Mouse (Mus musculus): ENCODE measurements around the gene Ddx39b. TPM values are rescaled to one million over a fixed set of nuclear protein-coding genes. Genes with fewer than 3 reads are reported as not detected.
A peak's percentile ranks its signal among the peaks of the same experiment; 100 is the strongest.

Ddx39b gene
- polyA plus RNA-seq, 1 experiment from 2014 or later, result 466 TPM

DNA sequence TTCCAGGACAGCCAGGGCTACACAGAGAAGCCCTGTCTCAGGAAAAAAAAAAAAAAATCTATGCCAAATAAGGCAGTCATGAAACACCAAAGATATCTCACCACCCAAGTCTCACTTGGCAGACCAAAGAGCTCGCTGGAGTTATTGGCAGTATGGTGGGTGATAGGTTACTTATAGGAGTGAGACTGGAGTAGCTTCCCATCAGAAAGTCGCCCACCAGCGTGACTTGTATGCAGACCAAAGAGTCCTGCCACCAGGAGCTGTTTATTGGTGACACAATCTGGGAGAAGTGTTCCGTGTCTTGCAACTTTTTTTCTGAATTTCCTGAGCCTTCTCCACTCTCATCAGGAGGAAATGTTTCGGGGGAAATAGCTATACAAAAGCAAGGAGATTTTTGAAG lies 1.8 kb upstream of the Ddx39b start:
- Histone ChIP-seq H3K36me3 (ENCODE audit: control insufficient read depth, insufficient read depth) (peaks cover 11% of the 10 kb centered on the region), H3K27me3 (replicated peaks; ENCODE audit: control insufficient read depth, insufficient read depth, low read length) (no peaks in the 10 kb centered on the region), H3K4me1 (replicated peaks; ENCODE audit: control insufficient read depth, insufficient read depth, low read length) (peaks cover 41% of the 10 kb centered on the region), H3K4me3 (replicated peaks; ENCODE audit: low read length) (no peak overlapping the region), H3K4me2 (ENCODE audit: low read length) (no peak overlapping the region), H3K9ac (replicated peaks; ENCODE audit: low read depth, low read length) (no peak overlapping the region), H3K27ac (ENCODE audit: low read length) (no peak overlapping the region), H3K9me3 (ENCODE audit: control insufficient read depth, low read length) (no peaks in the 10 kb centered on the region)
- no peak for ATAC-seq
- WGBS, result 85% methylated on average over 5 of the region's 5 CpGs

DNA sequence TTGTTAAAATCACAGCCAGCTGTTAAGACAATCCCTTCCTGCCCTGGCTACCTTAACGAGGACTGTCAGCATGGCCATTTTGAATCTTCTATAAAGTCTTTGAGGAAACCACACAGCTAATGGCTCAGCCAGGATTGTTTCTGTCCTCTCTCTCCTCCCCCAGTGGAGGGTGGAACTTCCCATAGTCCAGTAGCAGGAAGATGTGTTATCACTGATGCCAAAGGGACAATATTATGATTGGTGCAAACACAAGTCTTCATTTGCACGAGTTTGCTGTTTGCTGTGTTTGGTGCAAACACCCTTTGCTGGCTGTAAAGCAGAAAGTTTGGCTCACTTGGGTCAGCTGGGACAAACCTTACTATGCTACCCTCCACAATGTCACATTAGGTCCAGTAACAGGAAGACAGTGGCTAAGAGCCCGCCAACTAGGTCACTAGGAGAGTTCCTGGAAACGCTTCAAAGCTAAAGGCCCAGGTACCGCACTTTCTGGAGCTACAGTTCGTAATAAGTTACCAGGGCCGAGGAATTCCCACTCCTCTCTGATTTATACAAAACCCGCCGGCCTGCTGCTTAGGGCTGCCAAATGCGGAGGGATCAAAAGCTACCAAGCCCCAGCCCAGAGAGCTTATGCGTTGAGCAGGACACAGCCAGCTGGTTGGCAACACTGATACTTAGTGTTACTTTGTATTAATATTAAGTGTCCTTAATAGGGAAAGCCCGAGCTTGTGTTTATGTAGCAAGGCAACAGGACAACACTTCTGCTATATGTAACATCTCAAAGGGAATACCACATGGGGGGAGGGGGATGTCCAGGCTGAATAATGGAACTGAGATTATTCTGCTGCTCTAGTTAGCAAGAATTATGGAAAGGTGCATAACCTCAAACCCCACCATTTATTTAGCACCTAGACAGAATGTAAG lies 902 bp upstream of the Ddx39b start:
- ATAC-seq, result peak; percentile 0
- Histone ChIP-seq H3K4me3 (replicated peaks; ENCODE audit: low read length) (peak overlapping the region; percentile 96), H3K36me3 (ENCODE audit: control insufficient read depth, insufficient read depth) (peaks cover 16% of the 10 kb centered on the region), H3K27ac (ENCODE audit: low read length) (peak overlapping the region; percentile 98), H3K9me3 (ENCODE audit: control insufficient read depth, low read length) (no peaks in the 10 kb centered on the region), H3K4me1 (replicated peaks; ENCODE audit: control insufficient read depth, insufficient read depth, low read length) (peaks cover 44% of the 10 kb centered on the region), H3K9ac (replicated peaks; ENCODE audit: low read depth, low read length) (peak overlapping the region; percentile 100), H3K27me3 (replicated peaks; ENCODE audit: control insufficient read depth, insufficient read depth, low read length) (no peaks in the 10 kb centered on the region), H3K4me2 (ENCODE audit: low read length) (peak overlapping the region; percentile 81)
- WGBS, result 22% methylated on average over 12 of the region's 12 CpGs

DNA sequence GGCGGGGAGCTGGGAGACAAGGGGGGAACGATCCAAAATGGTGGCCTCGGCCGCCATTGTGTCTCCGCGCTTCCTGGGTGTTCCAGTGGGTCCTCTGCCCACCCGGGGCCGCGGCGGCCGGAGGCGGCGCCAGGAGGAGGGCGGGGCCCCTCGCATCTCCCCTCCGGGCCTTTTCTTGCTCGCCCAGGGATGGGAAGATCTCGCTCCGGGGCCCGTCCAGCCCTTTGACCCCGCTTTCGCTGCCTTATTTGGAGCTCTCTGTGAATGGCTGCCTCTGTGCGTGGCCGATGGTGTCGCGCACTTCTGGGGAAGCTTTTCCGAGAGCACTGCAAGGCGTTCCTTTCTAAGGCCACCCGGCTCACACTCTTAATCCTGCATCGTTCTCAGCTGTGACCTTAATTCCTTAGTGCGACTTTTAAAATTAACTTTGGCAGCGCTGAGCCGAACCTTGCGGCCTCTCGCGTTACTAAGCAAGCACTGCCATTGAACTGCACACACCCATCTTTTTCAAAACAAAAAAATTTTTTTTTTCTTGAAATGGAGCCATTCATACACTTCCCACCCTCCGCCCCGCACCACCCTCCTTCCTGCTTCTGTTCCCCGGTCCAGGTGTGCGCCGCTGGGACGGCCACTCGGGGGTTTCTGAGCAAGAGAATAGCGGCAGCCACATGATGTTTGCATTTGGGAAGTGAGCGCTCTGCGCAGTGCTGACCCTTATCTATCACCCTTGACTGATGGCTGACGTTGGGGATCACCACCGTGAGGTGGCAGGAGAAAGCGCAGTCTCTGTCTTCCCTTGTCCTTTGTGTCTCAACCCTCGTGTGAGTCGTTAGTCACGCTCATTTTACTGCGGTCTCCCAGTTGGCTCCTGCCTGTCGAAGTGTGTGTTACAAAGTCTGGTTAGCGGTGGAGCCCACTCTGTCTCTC lies 732 bp downstream of the Ddx39b start:
- peak overlapping the region; percentile 98 for H3K27ac ChIP-seq (ENCODE audit: low read length)
- peak overlapping the region; percentile 81 for H3K4me2 ChIP-seq (ENCODE audit: low read length)
- no peaks in the 10 kb centered on the region for H3K27me3 ChIP-seq (replicated peaks; ENCODE audit: control insufficient read depth, insufficient read depth, low read length)
- H3K9ac ChIP-seq (replicated peaks; ENCODE audit: low read depth, low read length), result peak overlapping the region; percentile 100
- WGBS, result under 1% methylated on average over 51 of the region's 55 CpGs
- peak overlapping the region; percentile 96 for H3K4me3 ChIP-seq (replicated peaks; ENCODE audit: low read length)
- H3K9me3 ChIP-seq (ENCODE audit: control insufficient read depth, low read length), result no peaks in the 10 kb centered on the region
- H3K4me1 ChIP-seq (replicated peaks; ENCODE audit: control insufficient read depth, insufficient read depth, low read length), result peaks cover 46% of the 10 kb centered on the region
- ATAC-seq, result peak; percentile 22
- peaks cover 31% of the 10 kb centered on the region for H3K36me3 ChIP-seq (ENCODE audit: control insufficient read depth, insufficient read depth)

DNA sequence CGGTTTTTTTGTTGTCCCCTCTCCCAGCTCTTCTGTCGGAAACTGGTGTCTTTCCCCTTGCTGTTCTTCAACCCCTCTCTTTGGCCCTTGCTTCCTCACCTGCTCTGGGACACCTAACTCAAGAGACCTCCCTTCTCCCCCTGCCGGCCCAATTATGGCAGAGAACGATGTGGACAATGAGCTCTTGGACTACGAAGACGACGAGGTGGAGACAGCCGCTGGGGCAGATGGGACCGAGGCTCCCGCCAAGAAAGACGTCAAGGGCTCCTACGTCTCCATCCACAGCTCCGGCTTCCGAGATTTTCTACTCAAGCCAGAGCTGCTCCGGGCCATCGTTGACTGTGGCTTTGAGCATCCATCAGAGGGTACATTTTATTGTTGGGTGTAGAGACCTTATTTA lies 1.5 kb downstream of the Ddx39b start:
- WGBS, result 2% methylated on average over 16 of the region's 16 CpGs
- Histone ChIP-seq H3K27me3 (replicated peaks; ENCODE audit: control insufficient read depth, insufficient read depth, low read length) (no peaks in the 10 kb centered on the region), H3K36me3 (ENCODE audit: control insufficient read depth, insufficient read depth) (peaks cover 39% of the 10 kb centered on the region), H3K9ac (replicated peaks; ENCODE audit: low read depth, low read length) (peak overlapping the region; percentile 100), H3K4me3 (replicated peaks; ENCODE audit: low read length) (peak overlapping the region; percentile 96), H3K4me1 (replicated peaks; ENCODE audit: control insufficient read depth, insufficient read depth, low read length) (peaks cover 43% of the 10 kb centered on the region), H3K9me3 (ENCODE audit: control insufficient read depth, low read length) (no peaks in the 10 kb centered on the region), H3K27ac (ENCODE audit: low read length) (peak overlapping the region; percentile 98), H3K4me2 (ENCODE audit: low read length) (peak overlapping the region; percentile 81)
- no peak for ATAC-seq

DNA sequence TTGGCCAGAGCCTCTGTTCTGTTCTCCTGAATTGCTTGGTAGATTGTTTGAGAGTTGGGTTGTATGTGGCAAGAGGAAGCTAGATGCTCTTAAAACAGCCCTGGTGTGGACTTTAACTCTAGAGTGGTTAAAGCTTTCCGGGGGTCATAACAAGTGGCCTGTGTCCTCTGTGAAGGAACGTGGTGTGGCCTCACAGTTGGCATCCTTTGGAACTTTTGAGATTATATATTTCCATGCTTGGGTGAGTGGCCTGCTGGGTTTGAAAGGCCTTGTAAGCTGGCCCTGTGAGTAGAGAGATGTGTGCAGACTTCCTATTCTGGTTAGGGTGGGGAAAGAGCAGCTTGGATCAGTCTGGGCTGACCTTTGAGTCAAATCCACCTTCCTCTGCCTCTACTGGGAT lies 3.5 kb downstream of the Ddx39b start:
- H3K9ac ChIP-seq (replicated peaks; ENCODE audit: low read depth, low read length), result peak overlapping the region; percentile 100
- H3K4me2 ChIP-seq (ENCODE audit: low read length), result peak overlapping the region; percentile 81
- H3K36me3 ChIP-seq (ENCODE audit: control insufficient read depth, insufficient read depth), result peaks cover 57% of the 10 kb centered on the region
- H3K9me3 ChIP-seq (ENCODE audit: control insufficient read depth, low read length), result no peaks in the 10 kb centered on the region
- WGBS, result 62% methylated on average over 2 of the region's 2 CpGs
- no peak overlapping the region for H3K27ac ChIP-seq (ENCODE audit: low read length)
- no peaks in the 10 kb centered on the region for H3K27me3 ChIP-seq (replicated peaks; ENCODE audit: control insufficient read depth, insufficient read depth, low read length)
- peaks cover 43% of the 10 kb centered on the region for H3K4me1 ChIP-seq (replicated peaks; ENCODE audit: control insufficient read depth, insufficient read depth, low read length)
- H3K4me3 ChIP-seq (replicated peaks; ENCODE audit: low read length), result peak overlapping the region; percentile 96; the same call in 1 of the 2 replicates
- no peak for ATAC-seq

DNA sequence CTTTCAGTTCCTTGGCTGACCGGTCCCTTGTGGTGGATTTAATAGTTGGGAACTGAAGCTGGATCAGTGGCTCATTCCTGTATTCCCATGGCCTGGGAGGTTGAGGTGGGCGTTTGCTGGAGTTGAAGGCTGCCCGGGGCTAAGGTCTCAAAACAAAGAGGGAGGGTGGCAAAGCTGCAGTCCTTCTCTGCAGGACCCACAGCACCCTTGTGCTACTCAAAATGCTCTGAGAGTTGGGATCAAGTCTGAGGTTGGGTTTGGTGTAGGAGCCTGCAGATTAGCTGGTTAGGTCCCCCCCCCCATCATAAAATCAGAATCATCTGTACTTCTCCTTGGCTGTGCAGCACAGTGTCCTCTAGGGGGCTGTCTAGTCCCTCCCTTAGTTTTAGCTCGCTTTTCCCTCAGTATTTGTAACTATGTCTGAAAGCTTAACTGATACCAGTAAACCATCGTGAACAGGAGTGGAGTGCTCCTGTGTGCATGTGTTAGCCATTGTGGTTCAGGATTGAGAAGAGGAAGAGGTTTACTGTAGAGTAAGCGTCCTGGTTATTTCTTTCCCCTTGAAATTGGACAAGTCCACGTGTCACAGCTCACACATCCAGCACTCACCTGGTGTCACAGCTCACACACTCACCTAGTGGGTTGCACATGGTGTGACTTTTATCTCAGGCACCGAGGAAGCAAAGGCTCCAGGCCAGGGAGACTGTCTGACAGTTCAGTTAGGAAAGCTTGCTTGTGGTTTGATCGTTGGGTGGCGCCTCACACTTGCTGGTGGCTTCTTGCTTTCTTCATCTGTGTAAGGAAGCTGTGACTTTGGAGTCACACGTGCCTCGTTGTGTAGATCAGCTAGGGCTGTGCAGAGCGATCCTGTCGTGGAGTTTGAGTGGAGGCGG lies 4.4 kb downstream of the Ddx39b start:
- no peak overlapping the region for H3K27ac ChIP-seq (ENCODE audit: low read length)
- H3K9me3 ChIP-seq (ENCODE audit: control insufficient read depth, low read length), result no peaks in the 10 kb centered on the region
- ATAC-seq, result no peak
- no peak overlapping the region; the same call in 1 of the 2 replicates for H3K4me3 ChIP-seq (replicated peaks; ENCODE audit: low read length)
- H3K27me3 ChIP-seq (replicated peaks; ENCODE audit: control insufficient read depth, insufficient read depth, low read length), result no peaks in the 10 kb centered on the region
- WGBS, result 79% methylated on average over 15 of the region's 15 CpGs
- peaks cover 66% of the 10 kb centered on the region for H3K36me3 ChIP-seq (ENCODE audit: control insufficient read depth, insufficient read depth)
- no peak overlapping the region for H3K9ac ChIP-seq (replicated peaks; ENCODE audit: low read depth, low read length)
- peaks cover 34% of the 10 kb centered on the region for H3K4me1 ChIP-seq (replicated peaks; ENCODE audit: control insufficient read depth, insufficient read depth, low read length)
- H3K4me2 ChIP-seq (ENCODE audit: low read length), result peak overlapping the region; percentile 22

DNA sequence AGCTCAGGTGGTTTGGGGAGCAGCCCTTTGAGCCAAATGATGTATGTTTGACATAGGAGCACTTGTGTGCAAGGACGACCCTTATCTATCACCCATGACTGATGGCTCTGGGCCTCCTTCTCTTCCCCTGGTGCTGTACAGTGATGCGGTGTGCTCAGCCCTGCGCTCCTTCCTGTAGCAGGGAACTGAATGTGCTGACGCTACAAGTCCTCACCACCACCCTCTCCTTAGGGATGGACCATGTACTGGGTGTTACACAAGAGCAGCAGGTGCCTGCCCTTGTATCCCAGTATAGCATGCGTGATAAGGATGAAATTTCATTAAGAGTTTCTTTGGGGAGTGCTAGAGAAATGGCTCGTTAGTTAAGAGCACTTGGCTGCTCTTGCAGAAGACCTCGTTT lies 5.6 kb downstream of the Ddx39b start:
- Histone ChIP-seq H3K4me3 (replicated peaks; ENCODE audit: low read length) (no peak overlapping the region), H3K4me1 (replicated peaks; ENCODE audit: control insufficient read depth, insufficient read depth, low read length) (peaks cover 34% of the 10 kb centered on the region)
- WGBS, result 77% methylated on average over 7 of the region's 7 CpGs

DNA sequence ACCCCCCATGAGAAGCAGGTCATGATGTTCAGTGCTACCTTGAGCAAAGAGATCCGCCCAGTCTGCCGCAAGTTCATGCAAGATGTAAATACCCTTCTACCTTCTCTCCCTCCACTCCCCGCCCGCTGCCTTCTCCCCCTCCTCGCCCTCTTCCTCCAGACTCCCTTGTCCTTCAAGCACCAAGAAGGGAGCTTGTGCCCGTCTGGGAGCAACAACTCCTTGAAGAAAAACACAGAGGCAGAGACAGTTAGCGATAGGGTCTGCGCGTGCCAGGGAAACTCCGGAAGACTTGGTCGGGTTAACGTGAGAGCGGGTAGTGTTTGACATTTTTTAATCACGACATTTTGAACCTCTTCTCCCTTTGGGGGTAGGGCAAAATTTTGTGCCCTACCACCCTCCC lies 7.4 kb downstream of the Ddx39b start:
- Histone ChIP-seq H3K4me2 (ENCODE audit: low read length) (no peak overlapping the region), H3K27me3 (replicated peaks; ENCODE audit: control insufficient read depth, insufficient read depth, low read length) (no peaks in the 10 kb centered on the region), H3K4me1 (replicated peaks; ENCODE audit: control insufficient read depth, insufficient read depth, low read length) (peaks cover 28% of the 10 kb centered on the region), H3K27ac (ENCODE audit: low read length) (no peak overlapping the region), H3K9me3 (ENCODE audit: control insufficient read depth, low read length) (no peaks in the 10 kb centered on the region), H3K9ac (replicated peaks; ENCODE audit: low read depth, low read length) (no peak overlapping the region), H3K36me3 (ENCODE audit: control insufficient read depth, insufficient read depth) (peaks cover 84% of the 10 kb centered on the region), H3K4me3 (replicated peaks; ENCODE audit: low read length) (no peak overlapping the region)
- no peak for ATAC-seq
- WGBS, result 88% methylated on average over 14 of the region's 14 CpGs

More for the DNA sequence above, 5.6 kb downstream of the Ddx39b start:
- no peak overlapping the region for H3K27ac ChIP-seq (ENCODE audit: low read length)
- no peaks in the 10 kb centered on the region for H3K9me3 ChIP-seq (ENCODE audit: control insufficient read depth, low read length)
- no peaks in the 10 kb centered on the region for H3K27me3 ChIP-seq (replicated peaks; ENCODE audit: control insufficient read depth, insufficient read depth, low read length)
- no peak overlapping the region for H3K9ac ChIP-seq (replicated peaks; ENCODE audit: low read depth, low read length)
- ATAC-seq, result no peak
- H3K36me3 ChIP-seq (ENCODE audit: control insufficient read depth, insufficient read depth), result peaks cover 73% of the 10 kb centered on the region
- no peak overlapping the region for H3K4me2 ChIP-seq (ENCODE audit: low read length)
